Mouse (Mus musculus) cerebellum, postnatal 36 days (tissue): ENCODE data around the gene Lcmt1.
A peak's percentile ranks its signal among the peaks of the same experiment; 100 is the strongest.

Experiments
- DNase-seq, 2 experiments: peaks; one replicate each; pipeline ENCODE4 v3.0.0; 2021 to 2022; ENCODE audit warnings: mixed read lengths in 2 of 2

Lcmt1 gene

DNA sequence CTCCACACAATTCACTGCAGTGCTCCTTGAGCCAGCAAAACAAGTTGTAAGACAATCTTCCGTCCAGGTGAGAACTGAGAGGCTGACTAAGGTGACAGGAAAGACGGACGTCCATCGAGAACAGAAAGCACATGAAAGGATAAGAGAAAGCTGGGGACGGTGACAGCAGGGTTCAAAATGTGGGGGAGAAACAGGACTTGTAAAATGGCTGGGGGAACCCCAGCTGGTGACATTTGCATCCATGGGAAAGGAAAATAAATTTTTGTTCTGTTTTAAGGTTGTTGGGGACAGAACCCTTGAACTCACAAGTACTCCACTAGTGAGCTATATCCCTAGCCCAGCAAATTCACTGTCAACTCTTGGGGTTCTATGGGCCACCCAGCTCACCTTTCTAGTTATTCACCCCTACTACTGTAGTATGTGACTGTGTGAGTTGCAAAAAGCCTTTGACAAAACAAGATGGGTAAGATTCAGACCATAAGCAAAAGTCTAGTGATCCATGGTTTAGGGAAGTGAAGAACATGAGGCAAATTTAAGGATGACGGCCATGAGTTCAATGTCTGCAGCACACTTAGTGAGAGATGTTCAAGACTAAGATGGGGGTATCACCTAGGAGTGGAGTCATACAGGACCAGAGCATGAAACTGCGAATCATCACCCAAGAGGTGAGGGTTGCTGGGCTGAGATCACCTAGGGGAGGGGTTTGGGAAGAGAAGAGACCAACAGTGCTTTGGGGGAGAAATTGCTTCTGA, 8.2 kb upstream of the Lcmt1 start:
- no peak for DNase-seq

DNA sequence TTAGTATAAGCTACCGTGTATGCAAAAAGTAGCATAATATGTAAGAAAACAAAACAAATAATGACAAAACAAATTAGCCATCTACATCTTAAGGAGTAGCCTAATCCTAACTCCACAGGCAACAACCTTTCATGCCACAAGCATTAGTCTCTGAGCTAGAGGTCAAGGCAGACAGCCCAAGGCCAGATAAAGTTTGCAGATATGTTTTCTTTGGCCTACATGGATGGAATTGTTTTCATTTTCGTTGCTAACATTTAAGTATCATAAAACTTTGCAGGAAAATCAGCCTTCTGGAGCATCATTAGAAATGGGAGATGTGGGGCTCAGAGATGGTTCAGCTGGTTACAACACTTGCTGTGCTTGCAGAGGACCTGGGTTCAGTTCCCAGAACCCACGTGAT, 6.8 kb upstream of the Lcmt1 start:
- DNase-seq = no peak

- DNase-seq = no peak
Observed at GRCm38 (mm10) chr7:123363971-123364370, 5.6 kb upstream of the Lcmt1 start.

DNA sequence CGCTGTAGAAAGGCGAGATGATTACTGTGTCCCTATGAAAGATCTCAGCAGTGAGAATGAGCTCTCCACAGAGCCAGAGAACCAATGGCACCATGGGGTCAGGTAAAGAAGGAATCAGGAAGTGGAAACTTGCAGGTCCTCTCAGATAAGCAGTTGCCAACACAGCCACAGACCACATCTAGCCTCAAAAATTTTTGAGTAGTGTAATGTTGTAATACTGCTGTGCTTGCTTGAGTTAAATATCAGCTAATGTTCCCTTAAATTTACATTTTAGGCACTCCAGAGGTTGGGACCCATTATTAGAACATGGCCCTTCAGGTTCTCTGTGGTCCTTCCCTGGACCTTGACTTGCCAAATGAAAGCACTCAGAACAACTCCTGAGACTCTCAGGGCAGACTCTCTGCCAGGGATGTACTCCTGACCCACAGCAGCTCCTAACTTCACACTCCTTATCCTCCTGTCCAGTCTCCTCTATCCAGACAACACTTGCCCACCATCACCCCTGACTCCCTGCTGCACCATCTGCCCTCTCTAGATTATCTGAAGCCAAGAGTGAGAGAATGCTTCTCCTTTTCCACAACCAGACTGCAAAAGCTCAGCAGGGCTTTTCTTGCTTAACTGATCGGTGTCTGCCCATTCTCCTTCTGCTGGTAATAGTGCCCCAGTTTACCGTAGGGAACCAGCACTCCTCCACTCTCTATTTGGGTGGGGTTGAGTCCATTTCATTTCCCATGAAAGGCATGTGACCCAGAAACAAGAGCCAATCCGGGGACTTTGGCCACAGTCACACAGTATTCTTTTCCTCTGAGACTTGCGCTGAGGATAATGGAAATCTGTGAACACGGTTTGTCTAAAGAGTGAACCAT, 3.5 kb upstream of the Lcmt1 start:
- DNase-seq = peak; percentile 34 to 48

DNA sequence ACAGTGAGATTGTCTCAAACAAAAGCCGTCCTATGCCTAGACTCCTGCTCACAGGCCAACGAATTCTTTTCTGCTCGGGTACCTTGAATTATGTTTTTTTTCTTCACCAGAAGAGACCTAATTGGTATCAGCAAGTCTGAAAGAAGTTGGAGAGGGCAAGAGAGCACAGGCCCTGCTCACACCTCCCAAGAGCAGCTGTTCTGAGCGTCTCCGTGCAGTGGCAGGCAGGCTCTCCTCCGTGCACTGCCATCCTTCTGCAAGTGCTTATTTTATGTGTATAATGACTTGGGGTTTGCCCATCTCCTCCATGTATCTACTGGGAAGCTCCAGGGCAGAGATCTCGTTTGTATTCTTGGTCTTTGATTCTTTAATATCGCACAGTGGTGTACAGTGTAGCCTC, 2.8 kb upstream of the Lcmt1 start:
- DNase-seq = no peak

DNA sequence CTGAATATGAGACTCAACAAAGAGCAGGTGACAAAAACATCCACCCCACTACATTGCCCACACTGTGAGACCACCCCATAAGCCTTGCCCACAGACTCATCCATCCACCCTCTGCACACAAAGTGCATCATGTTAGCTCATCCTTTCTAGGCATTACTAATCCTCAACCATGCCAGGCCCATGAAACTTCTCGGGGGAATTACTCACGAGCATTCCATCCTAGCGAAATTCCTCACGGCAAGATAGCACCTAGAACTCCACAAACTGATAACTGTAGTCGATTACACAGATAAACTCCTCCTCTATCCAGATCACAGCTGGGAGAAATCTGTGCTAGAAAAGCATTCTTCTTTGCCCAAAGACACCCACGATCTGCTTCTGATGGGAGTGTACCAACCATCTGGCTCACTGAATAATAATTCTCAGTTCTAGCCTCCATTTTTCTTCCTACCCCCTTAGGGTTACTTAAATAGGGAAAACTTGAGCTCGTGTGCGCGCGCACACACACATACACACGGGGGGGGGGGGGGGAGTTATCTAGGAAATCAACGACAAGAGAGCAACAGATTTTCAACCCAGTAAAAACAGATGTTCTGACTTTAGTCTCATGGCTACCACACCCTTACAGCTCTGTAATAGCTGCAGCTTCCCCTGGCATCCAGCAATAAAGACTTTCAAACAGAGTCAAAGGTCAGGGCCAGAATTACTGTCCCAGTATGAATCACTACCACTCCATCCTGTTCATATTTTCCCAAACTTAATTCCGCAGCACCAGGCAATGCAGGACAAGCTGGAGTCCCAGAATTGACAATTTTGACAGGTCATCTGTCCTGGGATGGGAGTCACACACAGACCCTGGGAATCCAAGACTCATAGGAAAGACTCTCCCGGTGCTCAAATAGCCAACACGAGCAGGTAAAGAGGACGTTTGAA, 2.1 kb upstream of the Lcmt1 start:
- no peak for DNase-seq

DNA sequence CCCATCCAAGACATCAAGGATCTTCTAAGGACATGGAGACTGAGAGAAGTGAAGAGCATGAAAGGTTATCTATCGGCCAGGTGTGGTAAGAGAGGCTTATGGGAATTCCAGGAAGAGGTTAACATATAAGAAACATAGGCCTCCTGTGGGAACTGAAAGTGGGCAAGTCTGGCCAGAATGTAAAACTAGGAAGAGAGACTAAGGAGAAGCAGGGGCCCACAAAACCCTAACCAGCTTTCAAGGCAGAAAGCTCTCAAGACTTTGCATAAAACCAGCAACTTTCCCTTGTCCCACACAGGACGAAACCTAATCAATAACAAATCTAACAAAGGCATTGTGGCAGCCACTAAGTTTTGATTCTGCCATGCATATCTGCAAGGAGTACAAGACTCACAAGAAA, 1.4 kb upstream of the Lcmt1 start:
- no peak for DNase-seq

DNA sequence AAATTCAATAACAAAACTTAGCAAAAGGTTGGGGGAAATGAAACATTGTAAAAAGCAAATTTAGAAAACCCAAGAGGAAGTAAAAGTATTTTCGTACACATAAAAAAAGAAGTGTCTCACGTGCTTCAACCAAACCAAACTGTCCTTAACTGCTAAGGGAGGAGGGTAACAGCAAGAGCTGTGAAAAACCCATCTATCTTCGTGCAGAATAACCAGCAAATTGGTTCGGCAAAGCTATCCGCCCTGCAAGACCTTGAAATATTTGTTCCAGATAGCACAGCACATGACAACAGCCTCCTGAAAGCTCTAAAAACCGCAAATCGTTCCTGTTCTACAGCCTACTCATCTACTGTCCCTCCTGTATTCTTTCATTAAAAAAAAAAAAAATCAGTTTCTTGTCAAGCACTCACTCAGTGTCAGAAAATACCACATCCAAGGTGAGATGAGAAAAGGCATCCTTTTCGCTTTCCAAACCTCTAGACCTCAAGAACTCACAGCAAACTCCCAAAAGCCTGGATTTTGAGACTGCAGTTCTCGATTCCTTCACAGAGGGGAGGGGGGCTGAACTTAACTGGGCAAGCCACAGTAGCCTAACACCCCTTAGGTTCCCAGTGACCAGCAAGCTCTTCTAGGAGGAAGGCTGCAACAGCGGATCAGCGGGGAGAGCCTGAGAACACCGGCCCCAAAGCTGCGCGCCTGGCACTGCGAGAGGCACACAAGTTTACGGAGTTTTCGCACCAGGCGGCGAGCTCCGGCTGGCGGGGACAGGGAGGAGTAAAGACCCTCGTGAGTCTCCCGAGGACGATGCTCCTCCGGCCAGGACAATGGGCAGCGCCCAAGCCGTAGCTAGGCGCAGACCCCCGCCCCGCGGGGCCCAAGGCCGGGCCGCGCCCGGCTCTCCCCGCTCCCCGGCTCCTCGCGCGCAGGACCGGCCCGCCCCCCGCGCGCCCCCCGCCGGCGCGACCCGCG, 522 bp upstream of the Lcmt1 start:
- DNase-seq = peak in 1 of 2 experiments; percentile 53

- peak in 1 of 2 experiments; percentile 16 for DNase-seq
Observed at GRCm38 (mm10) chr7:123370700-123371099, 1.1 kb downstream of the Lcmt1 start.

GRCm38 (mm10) chr7:123371501-123371900, 1.9 kb downstream of the Lcmt1 start:
- no peak for DNase-seq

GRCm38 (mm10) chr7:123377443-123378400, 8.1 kb downstream of the Lcmt1 start:
- DNase-seq = peak; percentile 92 to 93

DNA sequence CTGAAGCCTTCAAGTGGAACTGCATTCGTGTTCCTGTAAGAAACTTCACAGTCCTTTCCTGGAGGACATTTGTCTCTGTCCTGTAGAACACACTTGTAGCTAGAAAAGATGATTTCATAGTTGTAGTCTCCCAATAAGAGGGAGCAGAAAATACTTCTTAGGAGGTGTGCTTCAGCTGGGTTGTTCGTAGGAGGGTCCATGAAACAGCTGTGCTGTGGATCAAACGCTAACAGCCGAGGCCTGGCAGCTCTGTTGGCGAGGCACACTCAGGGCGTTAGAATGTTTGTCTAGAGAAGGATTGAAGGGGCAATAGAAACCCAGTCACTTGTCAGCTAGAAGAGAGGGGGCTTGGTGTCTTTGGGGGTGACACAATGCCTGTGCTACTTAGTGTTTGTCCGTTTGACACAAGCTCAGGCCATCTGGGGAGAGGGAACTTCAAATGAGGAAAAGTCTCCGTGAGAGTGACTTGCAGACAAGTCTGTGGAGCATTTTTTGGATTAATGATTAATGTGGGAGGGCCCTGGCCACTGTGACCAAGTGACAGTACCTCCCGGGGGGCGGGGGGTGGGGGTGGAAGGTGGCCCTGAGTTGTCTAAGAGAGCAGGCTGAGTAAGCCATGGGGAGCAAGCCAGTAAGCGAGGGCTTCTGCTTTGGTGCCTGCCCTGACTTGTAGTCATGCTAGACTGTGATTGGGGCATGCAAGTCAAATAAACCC, 16.3 kb downstream of the Lcmt1 start:
- DNase-seq = no peak

- DNase-seq = peak in 1 of 2 experiments; percentile 40
Observed at GRCm38 (mm10) chr7:123389686-123390280, 20.2 kb downstream of the Lcmt1 start.

DNA sequence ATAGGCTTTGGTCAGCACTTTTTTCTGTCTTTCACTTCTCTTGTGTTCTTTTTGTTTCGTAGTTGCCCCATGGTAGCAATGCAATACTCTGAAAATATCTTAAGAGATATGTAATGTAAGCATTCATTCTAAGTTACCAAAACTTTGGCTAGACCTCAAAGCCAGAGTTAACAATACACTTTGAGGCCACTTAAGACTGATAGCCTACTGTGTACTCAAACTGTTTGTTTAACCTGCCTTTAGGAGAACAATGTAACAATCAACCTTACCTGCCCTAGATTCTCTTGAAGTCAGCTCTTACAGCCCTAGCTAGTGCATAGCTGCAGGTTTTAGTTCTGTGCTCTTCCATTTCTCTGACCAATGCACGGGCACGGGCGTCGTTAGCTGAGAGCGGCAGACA, 24.7 kb downstream of the Lcmt1 start:
- DNase-seq = no peak

- DNase-seq = peak in 1 of 2 experiments; percentile 43
Observed at GRCm38 (mm10) chr7:123396900-123397299, 27.3 kb downstream of the Lcmt1 start.

DNA sequence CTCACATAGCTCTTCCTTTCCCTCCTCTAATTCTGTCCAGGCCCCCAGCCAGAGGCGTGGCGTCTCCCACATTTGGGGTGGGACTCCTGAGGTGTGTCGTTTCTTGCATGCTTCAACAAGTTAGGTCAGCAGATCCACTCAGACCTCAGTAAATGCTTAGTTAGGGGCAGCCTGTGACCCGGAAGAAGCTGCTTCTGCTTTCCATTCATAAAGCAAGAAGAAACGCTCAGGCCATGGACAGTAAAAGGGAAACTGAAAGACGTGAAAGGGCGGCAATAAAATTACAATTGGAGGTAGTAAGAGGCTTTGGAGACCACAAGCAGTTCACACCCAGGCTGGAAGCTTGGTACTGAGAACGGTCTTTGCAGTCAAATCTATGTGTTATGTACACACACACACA, 27.8 kb downstream of the Lcmt1 start:
- no peak for DNase-seq

GRCm38 (mm10) chr7:123397931-123398330, 28.3 kb downstream of the Lcmt1 start:
- DNase-seq = peak; percentile 46 to 48

DNA sequence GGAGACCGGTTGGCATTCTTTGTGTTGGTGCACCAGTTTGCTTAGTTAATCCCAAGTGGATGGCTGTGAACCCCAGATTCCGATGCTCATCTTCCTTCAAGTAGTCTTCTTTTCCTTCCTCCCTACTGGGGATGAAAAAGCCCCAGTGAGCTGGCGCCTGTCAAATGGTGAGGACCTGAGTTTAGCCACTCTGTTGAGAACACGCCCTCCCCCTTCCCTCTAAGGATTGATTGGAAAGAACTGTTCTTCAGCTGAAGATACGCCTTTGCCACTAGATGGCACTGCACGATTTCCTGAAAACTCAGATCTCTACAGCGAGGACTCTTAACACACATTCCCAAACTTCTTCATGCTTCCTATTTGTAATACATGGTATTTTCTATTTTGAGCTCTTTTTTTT, 29.2 kb downstream of the Lcmt1 start:
- DNase-seq = peak; percentile 52 to 68

GRCm38 (mm10) chr7:123399286-123399685, 29.7 kb downstream of the Lcmt1 start:
- DNase-seq = peak; percentile 75 to 78
